Mouse (Mus musculus) myocyte (in vitro differentiated cells): ENCODE data around the gene Cramp1l. TPM values are rescaled to one million over a fixed set of nuclear protein-coding genes. Genes with fewer than 3 reads are reported as not detected.

Experiments
- H3K27me3 ChIP-seq: one replicate; pipeline ENCODE4 v1.6.1; 2011; ENCODE audit not compliant: control insufficient read depth, insufficient read depth, insufficient read length
- H3K36me3 ChIP-seq: one replicate; pipeline ENCODE4 v1.6.1; 2011; ENCODE audit not compliant: control insufficient read depth, insufficient read depth
- H3K4me2 ChIP-seq: one replicate; pipeline ENCODE4 v1.6.1; 2011; ENCODE audit warnings: low read depth, control low read depth
- H3K4me3 ChIP-seq: one replicate; pipeline ENCODE4 v1.5.1; 2011; ENCODE audit warnings: mild to moderate bottlenecking, control low read depth, moderate library complexity
- H3K79me2 ChIP-seq: one replicate; pipeline ENCODE4 v1.6.1; 2011; ENCODE audit not compliant: control insufficient read depth, insufficient read depth
- H3ac ChIP-seq: one replicate; pipeline ENCODE4 v1.6.1; 2011; ENCODE audit not compliant: control insufficient read depth, insufficient read length
- CEBPB ChIP-seq: IDR thresholded peaks from 2 replicates; pipeline ENCODE4 v1.6.1; 2011; ENCODE audit warnings: mild to moderate bottlenecking, moderate library complexity; ENCODE audit not compliant: poor library complexity, insufficient read depth, severe bottlenecking
- E2F4 ChIP-seq: IDR thresholded peaks from one replicate; pipeline ENCODE4 v1.6.1; 2011; ENCODE audit warnings: mild to moderate bottlenecking, control low read depth, moderate library complexity; ENCODE audit not compliant: insufficient read depth
- MAX ChIP-seq: IDR thresholded peaks from one replicate; pipeline ENCODE4 v1.6.1; 2011; ENCODE audit warnings: low read depth, mild to moderate bottlenecking, control low read depth
- MYOG ChIP-seq, 3 experiments: IDR thresholded peaks; one replicate each; pipeline ENCODE4 v1.6.1; 2011; ENCODE audit warnings: control low read depth in 2 of 3, low read depth in 2 of 3, mild to moderate bottlenecking in 2 of 3; ENCODE audit not compliant: insufficient read length in 2 of 3, control insufficient read depth in 1 of 3, insufficient read depth in 1 of 3
- POLR2A ChIP-seq: IDR thresholded peaks from one replicate; pipeline ENCODE4 v1.6.1; 2011; ENCODE audit warnings: low read depth, mild to moderate bottlenecking, control low read depth, moderate library complexity; ENCODE audit not compliant: insufficient read length
- REST ChIP-seq: IDR thresholded peaks from one replicate; pipeline ENCODE4 v1.6.1; 2011; ENCODE audit warnings: mild to moderate bottlenecking, control low read depth, moderate library complexity; ENCODE audit not compliant: insufficient read depth, insufficient read length
- polyA plus RNA-seq: library from polyadenylated mRNA; unstranded; fragments of >200 nt; fragmentation: generic; extraction: Trizol; gene quantifications from one replicate; pipeline ENCODE4 v1.2.1, GENCODE M21; 2012; ENCODE audit warnings: missing spikeins

Cramp1l gene
- polyA plus RNA-seq, 1 experiment: 3.5 TPM

DNA sequence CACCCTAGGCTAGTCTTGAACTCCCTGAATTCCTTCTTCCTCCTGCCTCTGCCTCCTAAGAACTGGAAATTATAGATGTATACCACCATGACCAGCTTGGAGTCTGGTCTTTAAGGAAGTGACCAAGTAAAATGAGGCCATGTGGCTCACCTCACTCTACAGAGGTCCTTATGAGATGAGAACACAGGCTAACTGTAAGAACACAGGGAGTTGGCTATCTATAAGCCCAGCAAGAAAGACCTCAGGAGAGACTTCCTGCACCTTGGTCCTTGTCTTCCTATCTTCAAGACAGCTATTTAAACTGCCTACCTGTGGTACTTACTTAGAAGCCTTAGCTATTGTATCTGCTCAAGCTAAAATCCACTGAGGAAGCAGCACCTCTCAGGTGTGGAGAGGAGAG, 101.6 kb downstream of the Cramp1l start:
- TF ChIP-seq POLR2A (no peak), REST (no peak), MAX (no peak), CEBPB (no peak), E2F4 (no peak), MYOG (IDR thresholded peaks at IDR 0.05; ENCODE audit: control insufficient read depth in 1 of 3, insufficient read depth in 1 of 3, insufficient read length in 2 of 3, low read depth in 2 of 3) (no peak)
- H3K4me2 ChIP-seq: no peak overlapping the region
- H3K27me3 ChIP-seq: no peaks in the 10 kb centered on the region
- H3K36me3 ChIP-seq: peaks cover 73% of the 10 kb centered on the region
- no peak overlapping the region for H3ac ChIP-seq
- no peak overlapping the region for H3K4me3 ChIP-seq
- no peaks in the 10 kb centered on the region for H3K79me2 ChIP-seq

Other genes with a start within 250 kb of the Cramp1l start
- gene Meiob, start 211.5 kb downstream of the Cramp1l start, polyA plus RNA-seq: not detected
- gene Hagh, start 175.6 kb downstream of the Cramp1l start, polyA plus RNA-seq: 58.3 TPM
- gene Fahd1, start 165.4 kb downstream of the Cramp1l start, polyA plus RNA-seq: 9.5 TPM
- gene Igfals, start 149.8 kb downstream of the Cramp1l start, polyA plus RNA-seq: not detected
- 38.5 TPM for gene Nubp2, start 129.4 kb downstream of the Cramp1l start, polyA plus RNA-seq
- 46.6 TPM for gene Spsb3, start 129.1 kb downstream of the Cramp1l start, polyA plus RNA-seq
- 12.5 TPM for gene Eme2, start 120.7 kb downstream of the Cramp1l start, polyA plus RNA-seq
- 142 TPM for gene Mrps34, start 120.7 kb downstream of the Cramp1l start, polyA plus RNA-seq
- gene Nme3, start 119.3 kb downstream of the Cramp1l start, polyA plus RNA-seq: 23.7 TPM
- 47.6 TPM for gene Mapk8ip3, start 78.8 kb downstream of the Cramp1l start, polyA plus RNA-seq
- 16.3 TPM for gene Jpt2, start 55.1 kb downstream of the Cramp1l start, polyA plus RNA-seq
- 8.9 TPM for gene Ift140, start 297 bp upstream of the Cramp1l start, polyA plus RNA-seq
- 0.43 TPM for gene Tmem204, start 67.8 kb upstream of the Cramp1l start, polyA plus RNA-seq
- gene Telo2, start 100.2 kb upstream of the Cramp1l start, polyA plus RNA-seq: 14.4 TPM
- gene Ptx4, start 105.0 kb upstream of the Cramp1l start, polyA plus RNA-seq: not detected
- gene Clcn7, start 117.6 kb upstream of the Cramp1l start, polyA plus RNA-seq: 22.9 TPM
- not detected for gene Ccdc154, start 146.7 kb upstream of the Cramp1l start, polyA plus RNA-seq
- gene Gm38655, start 159.7 kb upstream of the Cramp1l start, polyA plus RNA-seq: not detected
- 13.7 TPM for gene BC003965, start 168.8 kb upstream of the Cramp1l start, polyA plus RNA-seq
- gene Unkl, start 172.6 kb upstream of the Cramp1l start, polyA plus RNA-seq: 1.9 TPM
- 26.5 TPM for gene Gnptg, start 224.3 kb upstream of the Cramp1l start, polyA plus RNA-seq
- 44.7 TPM for gene Tsr3, start 224.4 kb upstream of the Cramp1l start, polyA plus RNA-seq
- 0.01 TPM for gene Baiap3, start 240.6 kb upstream of the Cramp1l start, polyA plus RNA-seq